ENCODE assay signal across 12 mouse cellular contexts in genomic region chr1:192794957-192795745, GRCm38 (mm10). TPM values are rescaled to one million over a fixed set of nuclear protein-coding genes. Genes with fewer than 3 reads are reported as not detected.
A peak's percentile ranks its signal among the peaks of the same experiment; 100 is the strongest.
DNase-seq lines count a peak whose midpoint lies in the region; ATAC-seq and TF ChIP-seq lines count a peak whose summit lies in the region.
"Had no signal": no experiment of that assay in that cellular context is flagged by ENCODE, and none has a peak within 500 bp of the region (broad histone marks: within the 10 kb centered on the region; RNA-seq: fewer than 3 reads in every experiment).

No protein-coding gene starts in this region.

- H3K27ac ChIP-seq in intestine, embryonic 14.5 days (ENCODE audit: low read depth), result peak overlapping the region; percentile 58
- no peak overlapping the region for H3K27ac ChIP-seq in intestine, embryonic 16.5 days (ENCODE audit: low read length)
- no peak overlapping the region for H3K27ac ChIP-seq in ES-Bruce4 (ENCODE audit: insufficient read depth, low read length)
- H3K27ac ChIP-seq in embryonic facial prominence, embryonic 13.5 days, result peak overlapping the region; percentile 86
- no peak overlapping the region for H3K27ac ChIP-seq in liver, embryonic 15.5 days (replicated peaks)

- TF ChIP-seq CTCF in ES-Bruce4 (IDR thresholded peaks at IDR 0.05; ENCODE audit: low read depth, low read length), result peak; percentile 11

- no peaks in the 10 kb centered on the region for H3K27me3 ChIP-seq in intestine, embryonic 14.5 days (replicated peaks; ENCODE audit: control insufficient read depth, insufficient read depth, low read length)
- H3K27me3 ChIP-seq in intestine, embryonic 16.5 days (replicated peaks; ENCODE audit: control insufficient read depth, insufficient read depth, low read length), result no peaks in the 10 kb centered on the region
- H3K27me3 ChIP-seq in ES-Bruce4 (ENCODE audit: control insufficient read depth, insufficient read depth, low read length, poor library complexity, severe bottlenecking), result no peaks in the 10 kb centered on the region
- no peaks in the 10 kb centered on the region for H3K27me3 ChIP-seq in embryonic facial prominence, embryonic 13.5 days
- no peaks in the 10 kb centered on the region for H3K27me3 ChIP-seq in liver, embryonic 15.5 days

- no peaks in the 10 kb centered on the region for H3K36me3 ChIP-seq in intestine, embryonic 14.5 days (ENCODE audit: control insufficient read depth, insufficient read depth, low read length)
- no peaks in the 10 kb centered on the region for H3K36me3 ChIP-seq in intestine, embryonic 16.5 days (ENCODE audit: control insufficient read depth, insufficient read depth, low read length)
- H3K36me3 ChIP-seq in ES-Bruce4 (ENCODE audit: control insufficient read depth, insufficient read depth, low read length, poor library complexity, severe bottlenecking), result no peaks in the 10 kb centered on the region
- no peaks in the 10 kb centered on the region for H3K36me3 ChIP-seq in embryonic facial prominence, embryonic 13.5 days
- no peaks in the 10 kb centered on the region for H3K36me3 ChIP-seq in liver, embryonic 15.5 days (replicated peaks)
- H3K36me3 ChIP-seq: heart, embryonic 10.5 days had no signal

- H3K9ac ChIP-seq in intestine, embryonic 14.5 days (ENCODE audit: low read length), result no peak overlapping the region
- no peak overlapping the region for H3K9ac ChIP-seq in intestine, embryonic 16.5 days (ENCODE audit: low read depth, low read length)
- no peak overlapping the region for H3K9ac ChIP-seq in ES-Bruce4 (ENCODE audit: low read depth, poor library complexity, severe bottlenecking)
- H3K9ac ChIP-seq in embryonic facial prominence, embryonic 13.5 days, result no peak overlapping the region
- no peak overlapping the region for H3K9ac ChIP-seq in liver, embryonic 15.5 days

- TF ChIP-seq EP300 in ES-Bruce4 (IDR thresholded peaks at IDR 0.05; ENCODE audit: insufficient read depth, low read depth, low read length), result no peak

- 64% methylated on average over 9 of the region's 9 CpGs for WGBS in intestine, embryonic 14.5 days
- WGBS in intestine, embryonic 16.5 days, result 65% methylated on average over 9 of the region's 9 CpGs
- WGBS in embryonic facial prominence, embryonic 13.5 days, result 47% methylated on average over 9 of the region's 9 CpGs
- WGBS in liver, embryonic 15.5 days (ENCODE audit: insufficient replicate concordance), result 56% methylated on average over 9 of the region's 9 CpGs

- H3K4me3 ChIP-seq in intestine, embryonic 14.5 days (ENCODE audit: low read depth, low read length), result no peak overlapping the region
- no peak overlapping the region for H3K4me3 ChIP-seq in intestine, embryonic 16.5 days (ENCODE audit: low read length)
- H3K4me3 ChIP-seq in ES-Bruce4 (ENCODE audit: low read depth, low read length), result no peak overlapping the region
- no peak overlapping the region for H3K4me3 ChIP-seq in embryonic facial prominence, embryonic 13.5 days
- no peak overlapping the region for H3K4me3 ChIP-seq in liver, embryonic 15.5 days (replicated peaks)

- no peak for ATAC-seq in intestine, embryonic 14.5 days (replicated peaks; ENCODE audit: low FRiP score, low TSS enrichment, low read depth)
- no peak for ATAC-seq in intestine, embryonic 16.5 days
- ATAC-seq in embryonic facial prominence, embryonic 13.5 days (ENCODE audit: insufficient number of reproducible peaks, insufficient read depth, low FRiP score, low TSS enrichment, low read depth), result no peak
- ATAC-seq in liver, embryonic 15.5 days (ENCODE audit: insufficient read depth), result peak; percentile 59
- ATAC-seq in cerebellum, adult (ENCODE audit: insufficient number of reproducible peaks, low FRiP score, low TSS enrichment), result no peak
- ATAC-seq: forebrain, embryonic 14.5 days had no signal

- DNase-seq in intestine, embryonic 14.5 days (ENCODE audit: low spot score), result no peak
- DNase-seq in adrenal gland, adult 18-20 months (ENCODE audit: low spot score in 2 of 2), result no peak
- no peak for DNase-seq in adipocyte (ENCODE audit: low spot score)
- DNase-seq: cerebellum, adult 9-11 months; right cerebral cortex, adult 18-20 months had no signal

- no peaks in the 10 kb centered on the region for H3K9me3 ChIP-seq in intestine, embryonic 14.5 days (ENCODE audit: control insufficient read depth, low read length)
- H3K9me3 ChIP-seq in intestine, embryonic 16.5 days (ENCODE audit: control insufficient read depth, low read length), result no peaks in the 10 kb centered on the region
- no peaks in the 10 kb centered on the region for H3K9me3 ChIP-seq in ES-Bruce4 (replicated peaks; ENCODE audit: control insufficient read depth, insufficient read depth, low read length, poor library complexity, severe bottlenecking)
- H3K9me3 ChIP-seq in embryonic facial prominence, embryonic 13.5 days, result no peaks in the 10 kb centered on the region
- no peaks in the 10 kb centered on the region for H3K9me3 ChIP-seq in liver, embryonic 15.5 days (replicated peaks)
- H3K9me3 ChIP-seq: heart, embryonic 10.5 days had no signal

- no peak overlapping the region for H3K4me2 ChIP-seq in intestine, embryonic 14.5 days (ENCODE audit: low read length)
- H3K4me2 ChIP-seq in intestine, embryonic 16.5 days (ENCODE audit: low read depth, low read length), result no peak overlapping the region
- no peak overlapping the region for H3K4me2 ChIP-seq in embryonic facial prominence, embryonic 13.5 days
- no peak overlapping the region for H3K4me2 ChIP-seq in liver, embryonic 15.5 days

- TF ChIP-seq POLR2A in ES-Bruce4 (IDR thresholded peaks at IDR 0.05; ENCODE audit: insufficient read depth, low read length), result no peak

- H3K4me1 ChIP-seq in intestine, embryonic 14.5 days (replicated peaks; ENCODE audit: control insufficient read depth, insufficient read depth, low read length), result peaks cover 46% of the 10 kb centered on the region
- peaks cover 23% of the 10 kb centered on the region for H3K4me1 ChIP-seq in intestine, embryonic 16.5 days (ENCODE audit: control insufficient read depth, insufficient read depth, low read length)
- H3K4me1 ChIP-seq in ES-Bruce4 (ENCODE audit: control insufficient read depth, insufficient read depth, low read length), result peaks cover 2% of the 10 kb centered on the region
- H3K4me1 ChIP-seq in embryonic facial prominence, embryonic 13.5 days, result peaks cover 87% of the 10 kb centered on the region
- H3K4me1 ChIP-seq in liver, embryonic 15.5 days (replicated peaks), result peaks cover 22% of the 10 kb centered on the region; the same call in 1 of the 2 replicates

RNA-seq across cellular contexts. Expression of gene Hhat, which starts 24.1 kb away (rescaled TPM):
- polyA plus RNA-seq in intestine, embryonic 14.5 days (2014; fragmentation: Nextera tagmentation; extraction: Ambion mirVana), result 14.1 and 15.0 TPM in 2 replicates
- polyA plus RNA-seq in intestine, embryonic 16.5 days (2015; fragmentation: Nextera tagmentation; extraction: Ambion mirVana), result 8.8 and 9.6 TPM in 2 replicates
- 2.2 and 3.1 TPM in 2 replicates for polyA plus RNA-seq in ES-Bruce4 (2011; ENCODE audit: insufficient read depth, insufficient read length, low read depth, missing spikeins)
- 9.0 and 9.8 TPM in 2 replicates for polyA plus RNA-seq in embryonic facial prominence, embryonic 13.5 days (2015; fragmentation: Nextera tagmentation; extraction: Ambion mirVana)
- 1.1 TPM in 2 replicates for polyA plus RNA-seq in liver, embryonic 15.5 days (2015; fragmentation: Nextera tagmentation; extraction: Ambion mirVana)
- total RNA-seq in adrenal gland, adult 18-20 months (2021), result 1 to 10 TPM; 2.7 to 4.8 TPM

Comparison
In these comparisons a context has a peak if more than half of its experiments do, and no peak if none do; other contexts are left out.
1. H3K27ac ChIP-seq: peak in intestine, embryonic 14.5 days (single experiment) and embryonic facial prominence, embryonic 13.5 days (single experiment); none in intestine, embryonic 16.5 days (single experiment), ES-Bruce4 (single experiment) and liver, embryonic 15.5 days (single experiment).